Comparison of ENCODE assay signal across 25 mouse cellular contexts in genomic region chr10:85954429-85954828, GRCm38 (mm10). TPM values are rescaled to one million over a fixed set of nuclear protein-coding genes. Genes with fewer than 3 reads are reported as not detected.
A peak's percentile ranks its signal among the peaks of the same experiment; 100 is the strongest.
DNase-seq lines count a peak whose midpoint lies in the region; ATAC-seq and TF ChIP-seq lines count a peak whose summit lies in the region.
"Had no signal": no experiment of that assay in that cellular context is flagged by ENCODE, and none has a peak within 500 bp of the region (broad histone marks: within the 10 kb centered on the region; RNA-seq: fewer than 3 reads in every experiment).

No protein-coding gene starts in this region.

- no peak for TF ChIP-seq CTCF in lung, adult 2 months (IDR thresholded peaks at IDR 0.05; ENCODE audit: insufficient read depth, low read length)
- no peak for TF ChIP-seq CTCF in lung, postnatal 0 days (IDR thresholded peaks at IDR 0.05)
- no peak for TF ChIP-seq CTCF in small intestine, adult 2 months (IDR thresholded peaks at IDR 0.05; ENCODE audit: extremely low read depth, insufficient read length, insufficient replicate concordance, low read depth, low read length)
- no peak for TF ChIP-seq CTCF in thymus, adult 2 months (IDR thresholded peaks at IDR 0.05; ENCODE audit: borderline replicate concordance, control insufficient read depth, extremely low read depth, insufficient read depth, low read length, poor library complexity)

- no peak for TF ChIP-seq POLR2A in lung, adult 2 months (IDR thresholded peaks at IDR 0.05; ENCODE audit: borderline replicate concordance, extremely low read depth, low read depth, low read length)
- no peak for TF ChIP-seq POLR2A in small intestine, adult 2 months (IDR thresholded peaks at IDR 0.05; ENCODE audit: low read depth, low read length)
- no peak for TF ChIP-seq POLR2A in thymus, adult 2 months (IDR thresholded peaks at IDR 0.05; ENCODE audit: control insufficient read depth, extremely low read depth, insufficient read depth, low read length, poor library complexity)

- peak; percentile 13 for DNase-seq in kidney, postnatal 14 days
- DNase-seq in lung, adult 2 months: peak; percentile 15
- peak; percentile 64 for DNase-seq in lung, postnatal 0 days (ENCODE audit: low spot score)
- DNase-seq in thymus, adult 2 months: no peak
- no peak for DNase-seq in heart, adult 11 months
- DNase-seq: adrenal gland, postnatal 25 days; cerebellum, adult 9-10 months; gastrocnemius, postnatal 10 days; layer of hippocampus, postnatal 36 days; thymus, postnatal 36 days had no signal

- H3K36me3 ChIP-seq in kidney, embryonic 16.5 days (ENCODE audit: insufficient read depth, low read length): peaks cover 45% of the 10 kb centered on the region
- H3K36me3 ChIP-seq in lung, postnatal 0 days (ENCODE audit: insufficient read depth, low read length): peaks cover 13% of the 10 kb centered on the region; the same call in 1 of the 2 replicates
- H3K36me3 ChIP-seq in small intestine, adult 2 months (ENCODE audit: control insufficient read depth, insufficient read depth, low read length): peaks cover 14% of the 10 kb centered on the region
- H3K36me3 ChIP-seq in thymus, adult 2 months (ENCODE audit: control insufficient read depth, insufficient read depth, low read length): peaks cover 34% of the 10 kb centered on the region
- H3K36me3 ChIP-seq in hindbrain, embryonic 16.5 days (ENCODE audit: control insufficient read depth, insufficient read depth, low read length): peaks cover 24% of the 10 kb centered on the region; the same call in 1 of the 2 replicates

- no peak overlapping the region for H3K4me2 ChIP-seq in kidney, embryonic 16.5 days (replicated peaks; ENCODE audit: low read depth, low read length)
- no peak overlapping the region for H3K4me2 ChIP-seq in lung, postnatal 0 days (replicated peaks; ENCODE audit: low read depth, low read length)
- no peak overlapping the region for H3K4me2 ChIP-seq in hindbrain, embryonic 16.5 days (ENCODE audit: low read length)
- H3K4me2 ChIP-seq: embryonic facial prominence, embryonic 15.5 days; forebrain, embryonic 15.5 days; heart, embryonic 11.5 days; liver, embryonic 11.5 days had no signal

- H3K9ac ChIP-seq in kidney, embryonic 16.5 days (replicated peaks; ENCODE audit: low read length): no peak overlapping the region
- H3K9ac ChIP-seq in lung, postnatal 0 days (replicated peaks; ENCODE audit: low read depth): no peak overlapping the region
- no peak overlapping the region for H3K9ac ChIP-seq in hindbrain, embryonic 16.5 days (ENCODE audit: low read depth, low read length)
- H3K9ac ChIP-seq: embryonic facial prominence, embryonic 15.5 days; forebrain, embryonic 15.5 days had no signal

- TF ChIP-seq EP300 in lung, postnatal 0 days (IDR thresholded peaks at IDR 0.05): no peak

- ATAC-seq in kidney, embryonic 16.5 days (ENCODE audit: low FRiP score, low TSS enrichment): no peak
- peak; percentile 42 for ATAC-seq in lung, postnatal 0 days
- no peak for ATAC-seq in hindbrain, embryonic 16.5 days
- ATAC-seq: forebrain, embryonic 15.5 days; hindbrain, postnatal 0 days; intestine, embryonic 16.5 days; midbrain, embryonic 16.5 days had no signal

- H3K27me3 ChIP-seq in kidney, embryonic 16.5 days (ENCODE audit: insufficient read depth, low read length): no peaks in the 10 kb centered on the region
- no peaks in the 10 kb centered on the region for H3K27me3 ChIP-seq in lung, postnatal 0 days (replicated peaks; ENCODE audit: insufficient read depth, low read length)
- no peaks in the 10 kb centered on the region for H3K27me3 ChIP-seq in small intestine, adult 2 months (ENCODE audit: control insufficient read depth, insufficient read depth, low read length)
- no peaks in the 10 kb centered on the region for H3K27me3 ChIP-seq in thymus, adult 2 months (ENCODE audit: control insufficient read depth, insufficient read depth, low read length)
- H3K27me3 ChIP-seq in hindbrain, embryonic 16.5 days (replicated peaks; ENCODE audit: control insufficient read depth, insufficient read depth, low read length): no peaks in the 10 kb centered on the region
- H3K27me3 ChIP-seq: embryonic facial prominence, embryonic 15.5 days; forebrain, embryonic 15.5 days had no signal

- no peak overlapping the region for H3K27ac ChIP-seq in kidney, embryonic 16.5 days (ENCODE audit: low read length)
- no peak overlapping the region for H3K27ac ChIP-seq in lung, postnatal 0 days (ENCODE audit: low read length)
- 0 out of 2 replicates have a peak overlapping the region, but pooled peaks have one; percentile 4 for H3K27ac ChIP-seq in small intestine, adult 2 months (ENCODE audit: insufficient read depth, low read depth, low read length)
- no peak overlapping the region for H3K27ac ChIP-seq in thymus, adult 2 months (ENCODE audit: control insufficient read depth, insufficient read depth, low read length)
- no peak overlapping the region for H3K27ac ChIP-seq in hindbrain, embryonic 16.5 days (ENCODE audit: low read depth, low read length)
- H3K27ac ChIP-seq: embryonic facial prominence, embryonic 15.5 days; forebrain, embryonic 15.5 days; hindbrain, postnatal 0 days; layer of hippocampus, adult 2 months; macrophage had no signal

- peaks cover 6% of the 10 kb centered on the region; the same call in 1 of the 2 replicates for H3K4me1 ChIP-seq in kidney, embryonic 16.5 days (ENCODE audit: insufficient read depth, low read length)
- H3K4me1 ChIP-seq in lung, adult 2 months (ENCODE audit: control insufficient read depth, insufficient read depth, low read length): peaks cover 3% of the 10 kb centered on the region; the same call in 1 of the 2 replicates
- peaks cover 9% of the 10 kb centered on the region; the same call in 1 of the 2 replicates for H3K4me1 ChIP-seq in lung, postnatal 0 days (ENCODE audit: insufficient read depth, low read depth, low read length)
- H3K4me1 ChIP-seq in small intestine, adult 2 months (ENCODE audit: control insufficient read depth, insufficient read depth, insufficient read length, low read length): peaks cover 12% of the 10 kb centered on the region; the same call in 1 of the 2 replicates
- H3K4me1 ChIP-seq in thymus, adult 2 months (replicated peaks; ENCODE audit: control insufficient read depth, insufficient read depth, low read length): peaks cover 4% of the 10 kb centered on the region
- peaks cover 4% of the 10 kb centered on the region for H3K4me1 ChIP-seq in hindbrain, embryonic 16.5 days (ENCODE audit: control insufficient read depth, insufficient read depth, low read depth, low read length)

- H3K4me3 ChIP-seq in kidney, embryonic 16.5 days (ENCODE audit: low read length): no peak overlapping the region
- no peak overlapping the region for H3K4me3 ChIP-seq in lung, adult 2 months (replicated peaks; ENCODE audit: extremely low read depth, low read depth, low read length)
- H3K4me3 ChIP-seq in lung, postnatal 0 days (ENCODE audit: low read depth, low read length): no peak overlapping the region
- no peak overlapping the region for H3K4me3 ChIP-seq in small intestine, adult 2 months (ENCODE audit: low read depth, low read length)
- H3K4me3 ChIP-seq in thymus, adult 2 months (ENCODE audit: control insufficient read depth, insufficient read depth, low read length): no peak overlapping the region
- H3K4me3 ChIP-seq in hindbrain, embryonic 16.5 days (ENCODE audit: low read length): no peak overlapping the region
- H3K4me3 ChIP-seq: embryonic facial prominence, embryonic 15.5 days; forebrain, embryonic 15.5 days; layer of hippocampus, adult 2 months; myocyte had no signal

- H3K9me3 ChIP-seq in kidney, embryonic 16.5 days (ENCODE audit: low read length): no peaks in the 10 kb centered on the region
- no peaks in the 10 kb centered on the region for H3K9me3 ChIP-seq in lung, postnatal 0 days (ENCODE audit: low read length)
- no peaks in the 10 kb centered on the region for H3K9me3 ChIP-seq in hindbrain, embryonic 16.5 days (ENCODE audit: control insufficient read depth, low read length)
- H3K9me3 ChIP-seq: embryonic facial prominence, embryonic 15.5 days; forebrain, embryonic 15.5 days had no signal

- WGBS in kidney, embryonic 16.5 days: 81% methylated on average over 2 of the region's 2 CpGs
- WGBS in lung, adult 2 months: 40% methylated on average over 2 of the region's 2 CpGs
- WGBS in lung, postnatal 0 days: 54% methylated on average over 2 of the region's 2 CpGs
- WGBS in small intestine, adult 2 months: 21% methylated on average over 2 of the region's 2 CpGs
- 93% methylated on average over 2 of the region's 2 CpGs for WGBS in thymus, adult 2 months
- 88% methylated on average over 2 of the region's 2 CpGs for WGBS in hindbrain, embryonic 16.5 days

RNA-seq across cellular contexts. Expression of gene Rtcb, which starts 3.2 kb away (rescaled TPM):
- 196 and 197 TPM in 2 replicates for polyA plus RNA-seq in kidney, embryonic 16.5 days (2015; fragmentation: Nextera tagmentation; extraction: Ambion mirVana)
- 41.2 and 66.0 TPM in 2 replicates for polyA plus RNA-seq in lung, adult 2 months (2012; rRNA removed)
- polyA plus RNA-seq in lung, postnatal 0 days (2015; fragmentation: Nextera tagmentation; extraction: Ambion mirVana): 99.9 and 100 TPM in 2 replicates
- polyA plus RNA-seq in small intestine, adult 2 months (2012; rRNA removed): 16.2 and 26.8 TPM in 2 replicates
- polyA plus RNA-seq in thymus, adult 2 months (2012; rRNA removed): 58.1 and 59.4 TPM in 2 replicates
- polyA plus RNA-seq in hindbrain, embryonic 16.5 days (2015; fragmentation: Nextera tagmentation; extraction: Ambion mirVana): 171 and 176 TPM in 2 replicates

RNA-seq across cellular contexts. Expression of gene Ascl4, which starts 26.9 kb away (rescaled TPM):
- polyA plus RNA-seq in kidney, embryonic 16.5 days (2015; fragmentation: Nextera tagmentation; extraction: Ambion mirVana): 0.75 and 1.1 TPM in 2 replicates
- polyA plus RNA-seq in lung, adult 2 months (2012; rRNA removed): 0.07 and 0.24 TPM in 2 replicates
- polyA plus RNA-seq in lung, postnatal 0 days (2015; fragmentation: Nextera tagmentation; extraction: Ambion mirVana): 0.06 and 0.27 TPM in 2 replicates
- polyA plus RNA-seq in small intestine, adult 2 months (2012; rRNA removed): 0.14 TPM in 1 of 2 replicates, not detected in the other
- not detected in 2 replicates for polyA plus RNA-seq in thymus, adult 2 months (2012; rRNA removed)
- polyA plus RNA-seq in hindbrain, embryonic 16.5 days (2015; fragmentation: Nextera tagmentation; extraction: Ambion mirVana): 0.21 and 0.42 TPM in 2 replicates
- polyA plus RNA-seq: heart, embryonic 11.5 days; heart, postnatal 0 days; liver, embryonic 11.5 days; macrophage; myocyte had no signal

RNA-seq across cellular contexts. Expression of gene Prdm4, which starts 37.5 kb away (rescaled TPM):
- 14.3 and 15.0 TPM in 2 replicates for polyA plus RNA-seq in kidney, embryonic 16.5 days (2015; fragmentation: Nextera tagmentation; extraction: Ambion mirVana)
- 20.9 and 22.0 TPM in 2 replicates for polyA plus RNA-seq in lung, adult 2 months (2012; rRNA removed)
- polyA plus RNA-seq in lung, postnatal 0 days (2015; fragmentation: Nextera tagmentation; extraction: Ambion mirVana): 6.5 and 6.7 TPM in 2 replicates
- polyA plus RNA-seq in small intestine, adult 2 months (2012; rRNA removed): 9.4 and 26.3 TPM in 2 replicates
- 48.2 and 49.9 TPM in 2 replicates for polyA plus RNA-seq in thymus, adult 2 months (2012; rRNA removed)
- 18.4 and 21.6 TPM in 2 replicates for polyA plus RNA-seq in hindbrain, embryonic 16.5 days (2015; fragmentation: Nextera tagmentation; extraction: Ambion mirVana)

RNA-seq across cellular contexts. Expression of gene Bpifc, which starts 57.3 kb away (rescaled TPM):
- polyA plus RNA-seq in kidney, embryonic 16.5 days (2015; fragmentation: Nextera tagmentation; extraction: Ambion mirVana): 0.27 and 0.29 TPM in 2 replicates
- polyA plus RNA-seq in lung, adult 2 months (2012; rRNA removed): 2.9 TPM in 1 of 2 replicates, not detected in the other
- 0.14 and 0.15 TPM in 2 replicates for polyA plus RNA-seq in lung, postnatal 0 days (2015; fragmentation: Nextera tagmentation; extraction: Ambion mirVana)
- not detected in 2 replicates for polyA plus RNA-seq in small intestine, adult 2 months (2012; rRNA removed)
- 1.2 and 1.4 TPM in 2 replicates for polyA plus RNA-seq in thymus, adult 2 months (2012; rRNA removed)
- polyA plus RNA-seq in hindbrain, embryonic 16.5 days (2015; fragmentation: Nextera tagmentation; extraction: Ambion mirVana): 0.05 TPM in 1 of 2 replicates, not detected in the other
- polyA plus RNA-seq: forebrain, embryonic 15.5 days; heart, embryonic 11.5 days; heart, postnatal 0 days; intestine, embryonic 16.5 days; liver, embryonic 11.5 days; macrophage; midbrain, embryonic 16.5 days; myocyte; neural tube, embryonic 14.5 days had no signal

Comparison
In these comparisons a context has a peak if more than half of its experiments do, and no peak if none do; other contexts are left out.
1. DNase-seq: peak in kidney, postnatal 14 days (single experiment), lung, adult 2 months (single experiment) and lung, postnatal 0 days (single experiment); none in thymus, adult 2 months (single experiment) and heart, adult 11 months (single experiment).